Mouse (Mus musculus) limb, embryonic 13.5 days (tissue): ENCODE data around the gene Rnf214. TPM values are rescaled to one million over a fixed set of nuclear protein-coding genes. Genes with fewer than 3 reads are reported as not detected.

Experiments
- ATAC-seq: fragments of 200-750 bp; cut with Nextera tagmentation; 2 replicates; pipeline ENCODE4 v1.8.0; 2017; ENCODE audit warnings: low read depth, moderate number of reproducible peaks, moderate TSS enrichment; ENCODE audit not compliant: low FRiP score
- H3K27ac ChIP-seq: fragments of 300-500 bp; sonication (generic); 2 replicates; pipeline ENCODE4 v1.5.1; 2015; ENCODE audit warnings: inconsistent platforms, mild to moderate bottlenecking, moderate library complexity
- H3K27me3 ChIP-seq: fragments of 300-500 bp; sonication (generic); 2 replicates; pipeline ENCODE4 v1.6.1; 2015; ENCODE audit warnings: mild to moderate bottlenecking, inconsistent platforms
- H3K36me3 ChIP-seq: fragments of 300-500 bp; sonication (generic); 2 replicates; pipeline ENCODE4 v1.6.1; 2015; ENCODE audit warnings: inconsistent platforms, mild to moderate bottlenecking, moderate library complexity
- H3K4me1 ChIP-seq: fragments of 300-500 bp; sonication (generic); 2 replicates; pipeline ENCODE4 v1.6.1; 2015; ENCODE audit warnings: inconsistent platforms
- H3K4me2 ChIP-seq: fragments of 300-500 bp; sonication (generic); replicated peaks from 2 replicates; pipeline ENCODE4 v1.6.1; 2015; ENCODE audit warnings: inconsistent platforms, mild to moderate bottlenecking, moderate library complexity
- H3K4me3 ChIP-seq: fragments of 300-500 bp; sonication (generic); 2 replicates; pipeline ENCODE4 v1.5.1; 2015; ENCODE audit warnings: moderate library complexity, mild to moderate bottlenecking, inconsistent platforms
- H3K9ac ChIP-seq: fragments of 300-500 bp; sonication (generic); 2 replicates; pipeline ENCODE4 v1.6.1; 2015; ENCODE audit warnings: mild to moderate bottlenecking, inconsistent platforms
- H3K9me3 ChIP-seq: fragments of 300-500 bp; sonication (generic); 2 replicates; pipeline ENCODE4 v1.6.1; 2016; ENCODE audit warnings: inconsistent platforms
- WGBS: fragments of 180-500 bp; shearing (Covaris S2); methylation state at CpG from one replicate; pipeline ENCODE4 v1.1.7; 2015; 5-methylcytosine and 5-hydroxymethylcytosine counted together
- polyA plus RNA-seq: library from polyadenylated mRNA; unstranded; fragments of >200 nt; fragmentation: Nextera tagmentation; extraction: Ambion mirVana; gene quantifications from 2 replicates; pipeline ENCODE4 v1.2.1, GENCODE M21; 2015

Gene Rnf214
- polyA plus RNA-seq, 1 experiment from 2014 or later, result 70.6 TPM

GRCm38 (mm10) chr9:45929285-45929684 lies 22.6 kb upstream of the Rnf214 start:
- Histone ChIP-seq H3K4me3 (no peak overlapping the region), H3K9me3 (no peaks in the 10 kb centered on the region), H3K36me3 (peaks cover 70% of the 10 kb centered on the region), H3K27ac (no peak overlapping the region), H3K9ac (no peak overlapping the region), H3K4me1 (peaks cover 9% of the 10 kb centered on the region), H3K27me3 (no peaks in the 10 kb centered on the region), H3K4me2 (no peak overlapping the region)
- 80% methylated on average over 5 of the region's 5 CpGs for WGBS
- ATAC-seq, result no peak

- Histone ChIP-seq H3K4me3 (no peak overlapping the region), H3K27me3 (no peaks in the 10 kb centered on the region), H3K4me2 (no peak overlapping the region), H3K9me3 (no peaks in the 10 kb centered on the region), H3K27ac (no peak overlapping the region), H3K36me3 (peaks cover 88% of the 10 kb centered on the region), H3K9ac (no peak overlapping the region), H3K4me1 (no peaks in the 10 kb centered on the region)
- ATAC-seq, result no peak
- WGBS, result 76% methylated on average over 1 of the region's 1 CpGs
Measured at GRCm38 (mm10) chr9:45919895-45920294, 13.2 kb upstream of the Rnf214 start.

- H3K4me2 ChIP-seq, result no peak overlapping the region
- 91% methylated on average over 5 of the region's 5 CpGs for WGBS
- H3K9ac ChIP-seq, result no peak overlapping the region
- H3K4me3 ChIP-seq, result no peak overlapping the region
- H3K9me3 ChIP-seq, result no peaks in the 10 kb centered on the region
- H3K36me3 ChIP-seq, result peaks cover 94% of the 10 kb centered on the region
- H3K27me3 ChIP-seq, result no peaks in the 10 kb centered on the region
- no peaks in the 10 kb centered on the region for H3K4me1 ChIP-seq
- no peak overlapping the region for H3K27ac ChIP-seq
- ATAC-seq, result no peak
Measured at GRCm38 (mm10) chr9:45917041-45917934, 10.6 kb upstream of the Rnf214 start.

GRCm38 (mm10) chr9:45915659-45916058 lies 8.9 kb upstream of the Rnf214 start:
- no peaks in the 10 kb centered on the region for H3K9me3 ChIP-seq
- no peak overlapping the region for H3K9ac ChIP-seq
- H3K27me3 ChIP-seq, result no peaks in the 10 kb centered on the region
- no peak for ATAC-seq
- H3K4me3 ChIP-seq, result no peak overlapping the region
- WGBS, result 90% methylated on average over 2 of the region's 2 CpGs
- H3K27ac ChIP-seq, result no peak overlapping the region
- H3K4me2 ChIP-seq, result no peak overlapping the region
- no peaks in the 10 kb centered on the region for H3K4me1 ChIP-seq
- peaks cover 96% of the 10 kb centered on the region for H3K36me3 ChIP-seq

GRCm38 (mm10) chr9:45911673-45912072 lies 5.0 kb upstream of the Rnf214 start:
- H3K36me3 ChIP-seq, result peaks cover 80% of the 10 kb centered on the region
- H3K9me3 ChIP-seq, result no peaks in the 10 kb centered on the region
- no peak overlapping the region for H3K9ac ChIP-seq
- H3K27ac ChIP-seq, result no peak overlapping the region
- no peak overlapping the region for H3K4me3 ChIP-seq
- H3K4me2 ChIP-seq, result no peak overlapping the region
- WGBS, result 70% methylated on average over 1 of the region's 1 CpGs
- no peaks in the 10 kb centered on the region for H3K27me3 ChIP-seq
- ATAC-seq, result no peak
- H3K4me1 ChIP-seq, result peaks cover 11% of the 10 kb centered on the region

- WGBS, result 89% methylated on average over 3 of the region's 3 CpGs
Measured at GRCm38 (mm10) chr9:45910995-45911394, 4.3 kb upstream of the Rnf214 start.

GRCm38 (mm10) chr9:45907078-45907428 lies 342 bp upstream of the Rnf214 start:
- ATAC-seq, result 0 out of 2 replicates have a peak, but pooled peaks have one; percentile 13
- Histone ChIP-seq H3K4me1 (peaks cover 24% of the 10 kb centered on the region), H3K27me3 (no peaks in the 10 kb centered on the region), H3K4me3 (peak overlapping the region; percentile 83), H3K27ac (peak overlapping the region; percentile 69; the same call in 1 of the 2 replicates), H3K9me3 (no peaks in the 10 kb centered on the region), H3K9ac (peak overlapping the region; percentile 92), H3K4me2 (peak overlapping the region; percentile 80), H3K36me3 (peaks cover 51% of the 10 kb centered on the region)
- under 1% methylated on average over 19 of the region's 19 CpGs for WGBS

More at GRCm38 (mm10) chr9:45910995-45911394, 4.3 kb upstream of the Rnf214 start:
- Histone ChIP-seq H3K27me3 (no peaks in the 10 kb centered on the region), H3K9ac (no peak overlapping the region), H3K4me1 (peaks cover 11% of the 10 kb centered on the region), H3K36me3 (peaks cover 73% of the 10 kb centered on the region), H3K4me2 (no peak overlapping the region), H3K27ac (no peak overlapping the region), H3K4me3 (no peak overlapping the region), H3K9me3 (no peaks in the 10 kb centered on the region)
- ATAC-seq, result no peak

- peaks cover 45% of the 10 kb centered on the region for H3K36me3 ChIP-seq
- peak overlapping the region; percentile 83 for H3K4me3 ChIP-seq
- no peaks in the 10 kb centered on the region for H3K9me3 ChIP-seq
- under 1% methylated on average over 21 of the region's 27 CpGs for WGBS
- H3K4me2 ChIP-seq, result peak overlapping the region; percentile 80
- H3K9ac ChIP-seq, result peak overlapping the region; percentile 92
- no peaks in the 10 kb centered on the region for H3K27me3 ChIP-seq
- peaks cover 24% of the 10 kb centered on the region for H3K4me1 ChIP-seq
- H3K27ac ChIP-seq, result peak overlapping the region; percentile 87
- peak; percentile 60 for ATAC-seq
Measured at GRCm38 (mm10) chr9:45905811-45906237, 887 bp downstream of the Rnf214 start.

GRCm38 (mm10) chr9:45905196-45905595 lies 1.5 kb downstream of the Rnf214 start:
- Histone ChIP-seq H3K27me3 (no peaks in the 10 kb centered on the region), H3K4me3 (peak overlapping the region; percentile 83), H3K4me1 (peaks cover 24% of the 10 kb centered on the region), H3K9ac (peak overlapping the region; percentile 92), H3K27ac (peak overlapping the region; percentile 87; the same call in 1 of the 2 replicates), H3K4me2 (peak overlapping the region; percentile 80), H3K36me3 (peaks cover 40% of the 10 kb centered on the region), H3K9me3 (no peaks in the 10 kb centered on the region)
- 54% methylated on average over 4 of the region's 4 CpGs for WGBS
- no peak for ATAC-seq

- Histone ChIP-seq H3K9me3 (no peaks in the 10 kb centered on the region), H3K36me3 (peaks cover 91% of the 10 kb centered on the region), H3K4me2 (no peak overlapping the region), H3K4me1 (no peaks in the 10 kb centered on the region), H3K9ac (no peak overlapping the region), H3K4me3 (no peak overlapping the region), H3K27ac (no peak overlapping the region), H3K27me3 (no peaks in the 10 kb centered on the region)
- no peak for ATAC-seq
Measured at GRCm38 (mm10) chr9:45893681-45894080, 13.0 kb downstream of the Rnf214 start.

- no peaks in the 10 kb centered on the region for H3K4me1 ChIP-seq
- no peak overlapping the region for H3K4me2 ChIP-seq
- peaks cover 80% of the 10 kb centered on the region for H3K36me3 ChIP-seq
- H3K9ac ChIP-seq, result no peak overlapping the region
- no peak overlapping the region for H3K27ac ChIP-seq
- no peaks in the 10 kb centered on the region for H3K27me3 ChIP-seq
- 77% methylated on average over 2 of the region's 2 CpGs for WGBS
- no peaks in the 10 kb centered on the region for H3K9me3 ChIP-seq
- H3K4me3 ChIP-seq, result no peak overlapping the region
- no peak for ATAC-seq
Measured at GRCm38 (mm10) chr9:45877928-45878327, 28.8 kb downstream of the Rnf214 start.

GRCm38 (mm10) chr9:45870265-45870664 lies 36.4 kb downstream of the Rnf214 start:
- 89% methylated on average over 3 of the region's 3 CpGs for WGBS
- no peaks in the 10 kb centered on the region for H3K4me1 ChIP-seq

More at GRCm38 (mm10) chr9:45870265-45870664, 36.4 kb downstream of the Rnf214 start:
- no peak overlapping the region for H3K4me3 ChIP-seq
- peaks cover 88% of the 10 kb centered on the region for H3K36me3 ChIP-seq
- no peaks in the 10 kb centered on the region for H3K9me3 ChIP-seq
- ATAC-seq, result no peak
- H3K27ac ChIP-seq, result no peak overlapping the region
- H3K4me2 ChIP-seq, result no peak overlapping the region
- no peaks in the 10 kb centered on the region for H3K27me3 ChIP-seq
- no peak overlapping the region for H3K9ac ChIP-seq
